Mouse (Mus musculus): Measurements from ENCODE around the gene Wdr89. TPM values are rescaled to one million over a fixed set of nuclear protein-coding genes. Genes with fewer than 3 reads are reported as not detected.
"Not testable (repeated sequence)": the region's sequence is repeated elsewhere in the genome, so short reads cannot be mapped to it uniquely, and the experiment has no call there.

The Wdr89 gene
- 1 to 10 TPM; 3.0 to 3.1 TPM for total RNA-seq (2021)
- long read RNA-seq, experiment 1, partial matches to known transcripts, result 0 of 20 reads
- long read RNA-seq, experiment 1, other reads (novel, unspliced or antisense), result 17 of 20 reads
- long read RNA-seq, experiment 2, partial matches to known transcripts, result 0 of 15 reads
- long read RNA-seq, experiment 2, other reads (novel, unspliced or antisense), result 15 of 15 reads

- DNase-seq, result peak; percentile 96 to 100
Measured at GRCm38 (mm10) chr12:75669258-75670106, at the start of gene Wdr89. Gene Wdr89, minus strand, starts transcription at chr12:75669537.

DNA sequence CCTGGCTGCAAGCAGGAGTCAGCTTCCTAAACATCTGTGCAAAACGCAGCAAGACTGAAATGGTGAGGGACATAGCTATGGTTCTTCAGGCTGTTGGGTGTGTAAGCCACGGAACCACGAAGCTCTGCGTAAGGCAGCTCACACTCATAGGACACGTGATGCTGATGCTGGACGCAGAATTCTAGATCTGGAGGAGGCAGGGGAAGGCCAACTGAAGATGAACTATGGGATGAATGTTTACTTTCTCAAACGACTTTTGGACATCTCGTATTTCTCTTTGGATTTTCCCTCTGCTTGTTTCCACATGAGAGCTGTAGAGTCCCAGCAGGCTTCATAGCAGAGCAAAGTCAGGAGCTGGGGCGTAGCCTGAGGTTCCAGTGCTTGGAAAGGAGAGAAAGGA is 44.3 kb upstream of the Wdr89 start:
- no peak for DNase-seq

GRCm38 (mm10) chr12:75712905-75713304 is 43.6 kb upstream of the Wdr89 start:
- not testable (repeated sequence) for DNase-seq

GRCm38 (mm10) chr12:75710596-75711376 is 41.4 kb upstream of the Wdr89 start:
- DNase-seq, result no peak

DNA sequence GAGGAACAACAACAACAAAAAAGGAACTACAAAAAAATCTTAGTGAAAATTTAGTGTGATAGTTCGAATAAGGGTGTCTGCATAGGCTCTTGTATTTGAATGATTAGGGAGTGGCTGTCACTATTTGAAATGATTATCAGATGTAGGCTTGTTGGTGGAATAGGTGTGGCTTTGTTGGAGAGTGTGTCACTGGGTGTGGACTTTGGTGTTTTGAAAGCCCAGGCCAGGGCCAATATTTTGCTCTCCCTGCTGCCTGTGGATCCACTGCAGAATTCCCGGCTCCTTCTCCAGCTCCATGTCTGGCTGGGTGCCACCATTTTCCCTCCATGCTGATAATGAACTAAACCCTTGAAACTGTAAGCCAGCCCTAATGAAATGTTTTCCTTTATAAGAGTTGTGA is 40.2 kb upstream of the Wdr89 start:
- no peak for DNase-seq

GRCm38 (mm10) chr12:75706670-75707069 is 37.3 kb upstream of the Wdr89 start:
- DNase-seq, result no peak

DNA sequence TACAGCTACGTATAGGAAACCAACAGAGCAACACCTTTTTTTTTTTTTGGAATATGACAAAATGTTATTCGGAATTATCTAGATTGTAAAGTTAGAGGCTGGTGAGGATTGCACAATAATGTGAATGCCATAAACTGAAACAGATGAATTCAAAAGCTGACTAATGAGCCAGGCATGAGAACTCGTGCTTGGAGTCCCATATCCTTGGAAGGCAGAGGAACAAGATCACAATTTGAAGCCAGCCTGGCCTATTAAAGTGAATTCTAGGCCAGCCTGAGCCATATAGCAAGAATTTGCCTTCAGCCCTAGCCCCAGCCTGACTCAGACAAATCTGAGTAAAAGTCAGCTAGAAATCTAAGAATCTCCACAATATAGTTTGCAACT is 33.4 kb upstream of the Wdr89 start:
- peak in 1 of 2 experiments; percentile 28 for DNase-seq

DNA sequence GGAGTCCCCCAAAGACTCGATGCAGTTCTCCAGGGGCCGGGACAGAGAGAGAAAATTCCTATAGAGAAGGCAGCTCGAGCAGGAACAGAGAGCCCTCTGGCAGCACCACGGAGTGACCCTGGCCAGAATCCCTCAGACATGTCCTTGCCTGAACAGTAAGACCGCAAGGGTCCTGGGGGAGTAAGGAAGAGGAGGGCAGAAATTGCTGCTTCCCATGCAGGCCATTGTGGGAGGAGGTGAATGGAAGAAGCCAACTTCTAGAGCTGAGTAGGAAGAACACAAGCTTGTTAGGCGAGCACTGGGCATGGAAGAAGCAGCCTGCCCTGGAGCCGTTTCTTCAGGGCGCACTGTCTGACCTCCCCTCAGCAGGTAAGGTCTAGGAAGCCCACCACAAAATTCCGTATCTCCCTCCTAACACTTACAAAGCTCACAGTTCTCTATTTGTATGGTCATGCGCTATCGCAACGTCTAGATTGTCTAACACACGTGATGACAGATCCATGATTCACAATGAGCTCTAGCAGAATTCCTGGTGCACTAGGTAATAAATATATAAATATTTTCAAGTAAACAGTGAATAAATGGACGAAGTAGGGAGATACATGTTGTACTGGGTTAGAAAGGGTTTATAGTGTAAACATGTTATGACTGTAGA is 32.9 kb upstream of the Wdr89 start:
- peak; percentile 49 to 56 for DNase-seq

DNA sequence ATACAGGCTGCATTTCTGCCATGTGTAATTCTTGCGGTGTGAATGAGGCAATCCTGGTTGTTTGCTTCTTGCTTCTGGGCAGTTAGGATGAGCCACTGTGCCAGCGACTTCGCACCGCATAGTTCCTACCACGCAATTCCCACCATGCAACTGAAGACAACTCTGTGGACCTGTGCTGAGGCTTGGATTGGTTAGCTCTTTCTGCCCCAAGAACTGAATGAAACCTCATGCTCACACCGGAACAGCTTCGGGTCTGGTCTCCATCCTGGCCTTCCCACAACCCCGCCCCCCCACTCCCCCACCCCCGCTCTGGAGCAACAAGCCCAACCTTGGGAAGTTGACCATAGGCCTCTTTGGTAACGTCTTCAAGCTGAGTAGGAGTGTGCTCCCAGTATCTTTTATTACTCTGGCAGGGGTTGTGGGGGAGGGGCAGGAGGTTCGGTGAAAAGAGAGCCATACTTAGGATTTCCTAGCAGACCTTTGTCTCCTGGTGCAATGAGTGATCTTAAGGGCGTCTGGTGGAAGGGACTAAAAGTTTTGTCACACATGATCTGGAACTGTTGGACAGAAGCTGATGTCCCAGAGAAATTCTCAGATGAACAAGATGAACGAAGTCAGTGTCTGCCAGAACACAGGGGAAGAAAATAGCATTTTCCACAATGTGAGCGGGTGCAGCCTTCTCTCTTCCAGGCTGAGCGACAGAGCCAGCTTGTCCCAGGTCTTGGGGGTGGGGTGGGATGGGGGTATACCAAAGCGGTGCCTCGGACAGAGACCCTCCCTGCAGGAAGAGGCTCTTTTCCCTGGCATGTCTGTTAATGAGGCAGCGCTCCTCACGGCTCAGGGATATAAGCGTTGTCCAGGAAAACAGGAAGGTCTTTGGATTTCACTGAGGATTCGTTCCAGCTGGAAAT is 32.1 kb upstream of the Wdr89 start:
- DNase-seq, result peak in 1 of 2 experiments; percentile 51

DNA sequence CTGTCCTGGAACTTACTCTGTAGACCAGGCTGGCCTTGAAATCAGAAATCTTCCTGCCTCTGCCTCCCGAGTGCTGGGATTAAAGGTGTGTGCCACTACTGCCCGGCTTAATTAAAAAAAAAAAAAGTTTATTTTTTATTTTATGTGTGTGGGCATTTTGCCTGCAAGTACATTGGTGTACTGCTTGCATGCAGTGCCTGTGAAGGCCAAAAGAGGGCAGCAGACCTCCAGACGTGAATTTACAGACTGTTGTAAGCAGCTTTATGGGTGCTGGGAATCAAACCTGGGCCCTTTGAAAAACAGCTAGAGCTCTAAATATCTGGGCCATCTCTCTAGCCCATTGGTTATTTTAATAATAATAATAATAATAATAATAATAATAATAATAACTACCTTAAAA is 29.4 kb upstream of the Wdr89 start:
- DNase-seq, result no peak

GRCm38 (mm10) chr12:75695845-75696244 is 26.5 kb upstream of the Wdr89 start:
- DNase-seq, result not testable (repeated sequence)

- peak in 1 of 2 experiments; percentile 21 for DNase-seq
Measured at GRCm38 (mm10) chr12:75689003-75689402, 19.7 kb upstream of the Wdr89 start.

GRCm38 (mm10) chr12:75687314-75687713 is 18.0 kb upstream of the Wdr89 start:
- DNase-seq, result no peak

GRCm38 (mm10) chr12:75684026-75684425 is 14.7 kb upstream of the Wdr89 start:
- DNase-seq, result peak in 1 of 2 experiments; percentile 48

DNA sequence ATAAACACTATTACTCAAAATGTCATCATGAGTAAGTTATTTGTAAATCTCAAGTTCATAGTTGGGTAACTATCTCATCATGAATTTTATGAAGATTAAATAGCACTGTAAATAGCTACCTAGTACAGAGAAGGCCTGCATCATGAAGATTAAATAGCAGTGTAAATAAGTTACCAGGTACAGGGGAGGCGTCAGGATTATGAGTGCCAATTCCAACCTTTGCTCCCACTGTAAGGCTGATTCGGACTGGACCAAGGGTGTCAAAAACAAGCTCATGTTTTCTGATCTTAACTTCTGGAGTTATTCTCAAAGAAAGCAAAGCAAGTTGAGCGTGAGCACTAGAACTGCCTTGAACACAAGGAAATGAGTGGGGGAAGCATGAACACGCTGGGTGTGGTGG is 14.3 kb upstream of the Wdr89 start:
- DNase-seq, result no peak

GRCm38 (mm10) chr12:75682842-75683241 is 13.5 kb upstream of the Wdr89 start:
- DNase-seq, result no peak

GRCm38 (mm10) chr12:75681101-75681500 is 11.8 kb upstream of the Wdr89 start:
- DNase-seq, result no peak

- no peak for DNase-seq
Measured at GRCm38 (mm10) chr12:75678393-75678792, 9.1 kb upstream of the Wdr89 start.

- DNase-seq, result no peak
Measured at GRCm38 (mm10) chr12:75672630-75673029, 3.3 kb upstream of the Wdr89 start.

DNA sequence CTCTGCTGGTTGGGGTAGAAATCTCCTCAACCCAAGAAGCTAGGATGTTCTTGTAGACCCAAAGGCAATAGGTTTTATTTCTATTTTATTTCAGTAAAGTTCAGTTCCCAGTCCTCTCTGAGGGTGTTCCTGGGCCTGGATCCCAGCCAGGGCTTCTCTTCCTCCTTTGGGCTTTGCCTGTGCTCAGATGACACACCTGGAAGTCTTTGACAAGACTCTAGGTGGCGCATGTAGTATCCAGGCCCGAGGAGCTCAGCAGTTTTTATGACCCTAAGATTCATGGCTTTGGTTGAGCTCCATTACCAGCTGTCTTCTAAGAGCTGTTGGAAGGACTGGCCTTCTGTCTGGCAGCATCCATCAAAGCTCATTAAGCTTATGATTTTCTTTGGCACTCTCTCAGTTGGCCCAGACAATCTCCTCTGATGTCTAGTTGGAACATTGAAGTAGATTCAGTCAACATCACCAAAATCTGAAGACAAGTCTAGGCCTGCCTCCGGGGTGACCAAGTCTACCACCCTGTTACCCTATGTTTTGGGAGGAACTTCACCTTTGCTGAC is 2.5 kb upstream of the Wdr89 start:
- no peak for DNase-seq

DNA sequence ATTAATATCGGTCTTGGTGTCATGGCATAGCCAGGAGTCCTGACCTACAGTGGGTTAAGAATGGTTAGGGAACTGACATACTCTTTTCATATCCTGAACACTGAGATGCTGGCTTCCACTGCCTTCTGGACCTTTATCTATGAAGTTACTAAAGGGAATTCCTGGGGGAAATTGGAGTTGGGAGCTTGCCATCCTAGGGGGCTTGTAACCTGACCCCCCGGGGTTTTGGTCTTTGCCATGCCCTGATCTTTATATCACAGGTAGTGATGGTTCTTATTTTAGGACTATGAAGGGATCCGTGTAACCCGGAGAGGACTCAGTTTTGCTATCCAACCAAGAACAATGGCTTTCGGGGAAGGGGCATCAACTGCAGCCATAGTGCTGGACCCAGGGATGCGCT is 1.3 kb upstream of the Wdr89 start:
- no peak for DNase-seq
